Mouse (Mus musculus) gastrocnemius, postnatal 10 days (tissue): Measurements from ENCODE around the gene Prrc2c. TPM values are rescaled to one million over a fixed set of nuclear protein-coding genes. Genes with fewer than 3 reads are reported as not detected.
"Not testable (repeated sequence)": the region's sequence is repeated elsewhere in the genome, so short reads cannot be mapped to it uniquely, and the experiment has no call there.

Source experiments
- DNase-seq: peaks from one replicate; pipeline ENCODE4 v3.0.0; 2021; ENCODE audit warnings: mixed read lengths
- total RNA-seq, 2 experiments: library from RNA; stranded (reverse); gene quantifications; 2 replicates each; pipeline ENCODE4 v1.2.3; 2021

The Prrc2c gene
- total RNA-seq, 2 experiments from 2014 or later: 74.6 to 104 TPM

DNA sequence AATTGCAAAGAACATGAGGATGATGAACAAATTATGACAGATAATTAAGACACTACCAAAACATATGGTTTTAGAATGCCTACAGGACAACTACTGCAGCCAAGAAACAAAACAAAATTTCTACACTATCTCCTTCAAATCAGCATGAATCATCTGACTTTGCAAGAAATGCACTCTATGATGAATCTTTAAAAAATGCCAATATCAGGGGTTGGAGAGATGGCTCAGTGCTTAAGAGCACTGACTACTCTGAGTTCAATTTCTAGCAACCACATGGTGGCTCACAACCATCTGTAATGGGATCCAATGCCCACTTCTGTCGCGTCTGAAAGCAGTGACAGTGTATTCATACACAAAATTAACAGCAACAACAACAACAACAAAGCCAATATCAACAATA lies 46.6 kb downstream of the Prrc2c start:
- DNase-seq: no peak

DNA sequence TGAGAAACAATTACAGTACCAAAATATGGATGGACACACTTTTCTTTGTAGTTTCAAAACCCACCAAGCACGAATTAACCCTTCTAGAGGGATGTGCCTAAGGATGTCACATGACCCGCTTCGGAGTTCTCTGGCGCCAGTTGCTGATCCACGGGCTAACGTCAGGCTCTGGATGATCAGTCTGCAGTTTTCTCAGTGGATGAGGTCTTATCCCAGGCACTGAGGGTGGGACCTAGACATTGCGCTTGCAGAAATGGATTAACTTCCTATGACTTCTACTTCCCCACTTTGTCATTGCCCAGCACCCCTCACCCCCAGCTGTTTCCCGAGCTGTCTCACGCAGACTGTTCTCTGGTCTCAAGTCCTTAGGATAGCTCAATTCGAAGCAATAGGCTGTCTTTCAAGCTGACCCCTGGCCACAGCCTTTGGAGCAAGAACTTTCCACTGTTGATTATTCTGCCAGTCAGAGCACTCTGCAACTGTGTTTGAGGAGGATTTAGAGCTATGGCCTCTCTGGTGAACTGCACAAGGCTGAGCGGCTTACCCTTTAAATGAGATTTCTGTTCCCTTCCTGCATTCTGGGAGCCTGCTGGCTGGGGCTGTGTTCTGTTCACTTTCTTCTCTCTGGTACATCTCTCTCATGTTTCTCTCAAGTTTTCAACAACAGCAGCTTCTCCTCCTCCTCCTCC lies 74.7 kb downstream of the Prrc2c start:
- no peak for DNase-seq

DNA sequence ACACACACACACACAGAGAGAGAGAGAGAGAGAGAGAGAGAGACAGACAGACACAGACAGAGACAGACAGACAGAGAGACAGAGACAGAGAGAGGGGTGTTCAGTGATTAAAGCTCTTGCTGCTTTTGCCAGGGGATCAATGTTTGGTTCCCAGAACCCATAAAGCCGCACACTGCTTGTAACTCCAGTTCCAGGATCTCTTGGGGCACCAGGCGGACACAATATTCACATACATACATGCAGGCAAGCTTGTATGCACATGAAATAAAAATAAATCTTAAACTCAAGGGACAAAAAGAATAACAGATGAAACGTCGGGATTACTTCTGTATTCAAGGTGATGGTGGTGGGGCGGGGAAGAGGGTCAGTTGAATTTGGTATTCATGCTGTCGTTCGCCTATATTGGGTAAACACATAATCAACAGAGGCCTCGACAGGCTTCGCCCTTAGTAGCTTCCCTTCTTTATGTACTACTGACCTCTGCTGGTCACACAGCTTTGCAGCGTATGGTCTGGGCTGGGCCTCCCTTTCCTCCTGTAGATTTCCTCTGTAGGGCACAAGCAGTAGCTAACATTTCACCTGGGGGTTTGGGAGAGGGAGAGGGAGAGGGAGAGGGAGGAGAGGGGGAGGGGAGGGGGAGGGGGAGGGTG lies 75.4 kb downstream of the Prrc2c start:
- peak; percentile 66 for DNase-seq

DNA sequence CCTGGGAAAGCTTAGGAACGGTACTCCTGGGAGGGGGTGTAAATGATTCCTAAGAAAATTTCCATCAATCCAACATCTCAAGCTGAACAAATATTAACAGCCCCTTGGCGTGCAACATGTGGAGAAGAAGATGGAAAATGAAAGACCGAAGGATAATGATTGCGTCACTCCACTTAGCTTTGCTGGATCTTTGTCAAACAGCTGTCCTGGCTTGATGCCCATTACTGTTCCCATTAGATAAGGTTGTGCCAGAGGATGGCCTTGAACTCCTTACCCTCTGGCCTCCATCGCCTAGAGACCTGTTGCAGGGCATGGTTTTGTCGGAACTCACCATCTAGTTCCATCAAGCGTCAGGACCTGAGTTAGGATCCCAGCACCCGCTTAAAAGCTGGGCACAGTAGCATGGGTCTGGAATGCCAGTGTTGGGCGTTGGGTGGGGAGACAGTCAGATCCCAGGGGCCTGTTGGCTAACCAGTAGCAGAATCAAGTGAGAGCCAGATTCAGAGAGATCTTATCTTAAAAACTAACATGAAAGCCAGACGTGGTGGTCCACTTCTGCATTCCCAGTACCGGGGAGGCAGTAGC lies 80.0 kb downstream of the Prrc2c start:
- DNase-seq: peak; percentile 56

DNA sequence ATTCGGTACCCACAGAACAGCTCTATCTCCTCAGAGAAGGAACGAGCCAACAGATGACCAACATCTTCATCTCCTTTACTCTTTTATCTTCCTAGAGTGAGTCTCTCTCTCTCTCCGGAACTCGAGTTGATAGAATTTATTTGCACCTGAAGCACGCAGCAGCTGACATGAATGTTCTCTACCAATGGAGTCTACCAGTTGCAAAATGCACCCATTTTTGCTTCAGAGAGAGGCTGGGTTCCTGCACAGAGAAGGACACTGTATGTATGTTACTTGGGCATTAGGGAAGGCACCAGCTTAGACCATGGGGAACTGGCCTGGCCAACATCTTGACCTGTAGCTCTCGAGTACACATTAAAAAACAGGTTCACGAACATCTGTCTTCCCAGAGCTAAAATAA lies 82.2 kb downstream of the Prrc2c start, which contains the start of gene Myocos:
Gene Myocos (minus strand): TSS at position 101 of the 400 bp plus-strand sequence.
- no peak for DNase-seq

DNA sequence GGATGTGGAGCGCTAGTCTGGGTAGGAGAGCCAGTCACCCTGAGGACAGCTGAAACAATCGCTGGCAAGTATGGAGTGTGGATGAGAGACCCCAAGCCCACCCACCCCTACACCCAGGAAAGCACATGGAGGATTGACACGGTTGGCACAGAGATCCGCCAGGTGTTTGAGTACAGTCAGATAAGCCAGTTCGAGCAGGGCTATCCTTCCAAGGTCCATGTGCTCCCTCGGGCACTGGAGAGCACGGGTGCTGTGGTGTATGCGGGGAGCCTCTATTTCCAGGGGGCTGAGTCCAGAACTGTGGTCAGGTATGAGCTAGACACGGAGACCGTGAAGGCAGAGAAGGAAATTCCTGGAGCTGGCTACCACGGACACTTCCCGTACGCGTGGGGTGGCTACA lies 91.9 kb downstream of the Prrc2c start:
- no peak for DNase-seq

DNA sequence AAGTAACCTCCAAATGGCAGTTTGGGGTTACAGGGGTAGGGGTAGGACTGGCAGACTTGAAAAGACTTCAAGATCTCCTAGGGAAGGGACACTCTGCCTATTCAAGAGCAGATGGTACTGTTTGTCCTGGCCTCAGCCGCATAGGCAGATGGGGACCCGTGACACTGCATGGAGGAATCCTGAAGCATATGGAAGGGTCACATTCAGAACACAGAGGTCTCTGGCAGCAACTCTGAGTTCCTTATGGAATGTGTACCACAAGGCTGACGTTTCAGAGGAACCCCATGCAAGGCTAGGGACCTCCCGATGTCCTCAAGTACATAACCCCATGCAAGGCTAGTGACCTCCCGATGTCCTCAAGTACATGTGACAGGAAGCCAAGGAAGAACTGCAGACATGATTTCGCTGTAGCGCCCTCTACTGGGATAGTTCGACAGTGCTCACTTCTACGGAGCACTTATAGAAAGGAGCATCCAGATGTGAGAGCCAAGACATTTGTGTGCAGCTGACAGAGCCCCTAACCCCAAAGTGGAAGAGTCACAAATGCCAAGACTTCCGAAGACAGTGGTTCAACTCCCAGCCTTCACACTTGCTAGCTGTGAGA lies 94.2 kb downstream of the Prrc2c start:
- DNase-seq: no peak

DNA sequence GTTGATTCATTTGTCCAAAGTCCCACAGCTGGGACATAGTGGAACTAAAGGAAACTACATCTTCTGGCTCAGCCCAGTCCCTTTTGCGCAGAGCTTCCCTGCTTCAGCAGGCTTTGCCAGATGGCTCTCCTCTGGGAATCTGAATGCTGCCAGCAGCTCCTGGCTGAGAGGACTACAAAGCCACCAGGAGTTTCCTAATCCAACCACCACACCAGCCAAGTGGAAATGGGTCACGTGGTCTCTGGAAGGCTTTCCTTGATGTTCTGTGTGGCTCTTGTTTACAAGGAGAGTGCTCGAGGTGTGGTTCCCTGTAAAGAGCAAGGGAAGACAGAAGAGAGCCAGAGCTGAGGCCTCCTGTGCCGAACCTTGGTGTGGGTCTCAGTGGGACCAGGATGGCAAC lies 96.6 kb downstream of the Prrc2c start:
- peak; percentile 74 for DNase-seq

DNA sequence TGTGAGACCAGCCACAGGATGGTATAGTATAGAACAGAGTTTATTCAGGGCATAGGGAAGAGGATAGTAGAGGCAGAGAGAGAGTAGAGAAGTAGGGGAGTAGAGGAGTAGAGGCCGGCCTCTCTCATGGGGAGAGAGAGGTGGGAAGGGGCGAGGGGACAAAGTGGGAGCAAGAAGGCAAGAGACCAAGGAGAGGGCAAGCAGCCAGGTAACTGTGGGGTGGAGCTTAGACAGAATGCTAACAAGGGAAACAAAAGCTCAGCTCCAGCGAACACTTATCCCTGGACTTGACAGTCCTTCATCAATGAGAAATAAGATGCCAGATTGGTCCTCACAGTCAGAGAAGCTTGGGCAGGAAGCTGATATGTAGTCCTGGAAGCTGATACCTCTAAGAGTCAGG lies 97.8 kb downstream of the Prrc2c start:
- DNase-seq: no peak

DNA sequence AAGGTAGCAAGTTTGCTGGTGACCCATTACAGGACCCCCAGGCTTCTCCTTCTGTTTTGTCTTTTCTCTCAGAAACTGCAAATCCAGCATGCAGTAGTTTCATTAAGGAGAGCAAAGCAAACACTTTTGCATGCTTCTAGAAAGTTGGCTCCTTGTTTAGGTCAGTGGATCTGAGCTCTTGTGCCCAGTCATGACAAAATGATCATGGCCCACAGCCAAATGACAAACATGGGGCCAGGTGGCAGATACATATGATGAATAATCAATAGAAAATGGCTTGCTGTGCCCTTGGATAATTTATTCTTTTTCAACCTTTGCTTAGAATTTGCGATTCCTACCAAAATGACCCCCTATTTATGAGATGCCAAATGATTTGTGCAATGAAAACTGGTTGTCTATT lies 100.5 kb downstream of the Prrc2c start:
- no peak for DNase-seq

DNA sequence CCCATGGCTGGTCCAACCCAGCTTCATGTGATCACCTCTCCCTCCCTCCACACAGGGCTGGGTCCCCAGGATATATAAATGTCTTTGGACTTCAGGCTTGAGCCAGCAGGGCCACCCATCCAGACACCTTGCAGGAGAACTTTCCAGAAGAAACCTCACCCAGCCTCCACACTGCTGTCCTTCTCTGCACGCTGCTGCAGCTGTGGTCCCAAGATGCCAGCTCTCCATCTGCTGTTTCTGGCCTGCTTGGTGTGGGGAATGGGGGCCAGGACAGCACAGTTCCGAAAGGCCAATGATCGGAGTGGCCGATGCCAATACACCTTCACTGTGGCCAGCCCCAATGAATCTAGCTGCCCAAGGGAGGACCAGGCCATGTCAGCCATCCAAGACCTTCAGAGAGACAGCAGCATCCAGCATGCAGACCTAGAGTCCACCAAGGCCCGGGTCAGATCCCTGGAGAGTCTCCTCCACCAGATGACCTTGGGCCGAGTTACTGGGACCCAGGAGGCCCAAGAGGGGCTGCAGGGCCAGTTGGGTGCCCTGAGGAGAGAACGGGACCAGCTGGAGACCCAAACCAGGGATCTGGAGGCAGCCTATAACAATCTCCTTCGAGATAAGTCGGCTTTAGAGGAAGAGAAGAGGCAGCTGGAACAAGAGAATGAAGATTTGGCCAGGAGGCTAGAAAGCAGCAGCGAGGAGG lies 101.2 kb downstream of the Prrc2c start, which contains the start of gene Myoc:
Gene Myoc (plus strand): TSS at position 105 of the 700 bp plus-strand sequence.
- peak; percentile 17 for DNase-seq

DNA sequence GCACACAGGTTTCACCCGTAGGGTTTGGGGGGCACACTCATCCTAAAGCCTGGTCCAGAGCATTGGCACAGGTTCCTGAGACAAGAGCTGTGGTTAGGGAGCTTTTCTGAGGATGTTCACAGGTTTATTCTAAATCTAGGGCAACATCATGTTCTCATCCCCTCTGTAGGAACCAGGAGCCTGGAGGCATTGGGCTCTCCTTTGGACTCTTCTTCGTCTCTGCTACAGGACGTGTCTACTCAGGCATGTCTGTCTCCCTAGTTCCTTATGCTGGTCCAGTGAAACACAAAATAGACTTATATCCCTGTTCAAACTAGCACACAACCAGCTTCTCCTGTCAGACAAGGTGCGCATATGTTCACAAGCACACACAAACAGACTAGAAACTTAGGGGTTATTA lies 101.8 kb downstream of the Prrc2c start:
- DNase-seq: no peak

DNA sequence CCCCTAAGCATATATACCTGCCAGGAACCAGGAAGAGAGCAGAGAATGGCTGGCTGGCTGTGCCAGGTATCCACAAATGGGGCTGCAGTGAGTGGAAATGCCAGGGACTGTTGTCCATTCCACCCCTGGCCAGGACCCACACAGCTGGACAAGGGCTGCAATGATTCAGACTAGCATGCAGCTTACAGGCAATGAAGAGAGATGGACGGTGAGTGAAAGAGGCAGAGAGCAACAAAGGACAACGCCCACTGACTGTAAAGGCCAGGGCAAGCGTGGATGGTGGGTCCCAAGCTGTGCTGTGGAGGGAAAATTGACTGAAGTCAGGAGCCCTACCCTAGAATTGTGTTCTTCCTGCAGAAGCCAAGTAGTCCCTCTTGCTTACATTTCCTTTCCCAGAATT lies 103.8 kb downstream of the Prrc2c start:
- DNase-seq: no peak

DNA sequence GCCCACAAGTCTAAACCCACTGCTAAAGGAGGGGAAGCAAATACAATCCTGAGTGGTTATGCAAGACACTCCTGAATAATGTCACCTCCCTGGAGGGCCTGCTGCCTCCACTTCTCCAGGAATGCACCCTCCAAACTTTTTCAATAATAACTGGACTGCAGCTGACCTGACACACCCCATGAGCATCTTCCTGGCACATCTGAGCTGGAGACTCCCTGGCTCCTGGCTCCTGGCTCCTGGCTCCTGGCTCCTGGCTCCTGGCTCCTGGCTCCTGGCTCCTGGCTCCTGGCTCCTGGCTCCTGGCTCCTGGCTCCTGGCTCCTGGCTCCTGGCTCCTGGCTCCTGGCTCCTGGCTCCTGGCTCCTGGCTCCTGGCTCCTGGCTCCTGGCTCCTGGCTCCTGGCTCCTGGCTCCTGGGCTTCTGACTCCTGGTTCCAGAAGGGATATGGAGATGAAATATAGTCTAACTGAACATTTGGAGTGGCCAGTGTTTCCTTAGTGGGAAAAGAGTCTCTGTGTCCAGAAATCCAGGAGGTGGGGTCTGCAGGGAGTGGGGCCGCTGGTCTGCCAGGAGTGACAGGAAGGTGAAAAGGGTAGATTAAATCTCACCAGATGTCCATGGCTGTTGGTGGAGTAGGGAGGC lies 104.9 kb downstream of the Prrc2c start:
- DNase-seq: peak; percentile 46

DNA sequence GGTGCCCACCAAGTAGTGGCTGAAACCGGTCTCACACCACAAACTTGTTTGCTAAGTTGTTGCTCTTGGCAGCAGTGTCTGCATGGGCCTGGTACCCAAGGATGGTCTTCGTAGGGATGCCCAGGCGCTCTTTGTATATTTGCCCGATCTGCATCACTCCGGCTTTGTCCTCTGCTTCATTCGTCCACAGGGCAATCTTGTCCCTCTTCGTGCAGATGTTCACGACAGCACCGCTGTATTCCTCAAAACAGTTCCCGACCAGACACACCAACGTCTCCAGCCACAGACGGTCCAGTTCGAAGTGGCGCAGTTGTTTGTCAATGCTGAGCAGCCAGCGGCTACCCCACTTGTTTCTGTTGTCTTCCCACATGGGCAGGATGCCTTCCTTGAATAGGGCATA lies 112.0 kb downstream of the Prrc2c start:
- DNase-seq: not testable (repeated sequence)

DNA sequence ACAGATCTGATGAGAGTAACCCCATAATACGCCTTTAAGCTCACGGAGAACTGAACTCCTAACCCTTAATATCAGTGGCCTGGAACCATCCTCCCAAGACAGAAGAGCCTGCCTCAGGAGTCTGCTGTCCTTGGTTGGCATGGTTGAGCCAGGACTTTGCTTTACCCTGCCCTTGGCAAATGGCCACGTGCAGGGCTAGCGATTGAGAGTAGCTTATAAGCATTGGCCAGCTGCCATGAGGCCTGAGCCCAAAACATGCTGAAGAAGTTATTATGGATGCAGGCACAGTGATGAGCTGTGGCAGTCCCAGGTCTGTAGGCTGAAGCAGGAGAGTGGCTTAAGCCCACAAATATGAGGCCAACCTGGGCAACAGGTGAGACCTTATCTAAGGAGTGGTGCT lies 112.5 kb downstream of the Prrc2c start:
- DNase-seq: not testable (repeated sequence)

DNA sequence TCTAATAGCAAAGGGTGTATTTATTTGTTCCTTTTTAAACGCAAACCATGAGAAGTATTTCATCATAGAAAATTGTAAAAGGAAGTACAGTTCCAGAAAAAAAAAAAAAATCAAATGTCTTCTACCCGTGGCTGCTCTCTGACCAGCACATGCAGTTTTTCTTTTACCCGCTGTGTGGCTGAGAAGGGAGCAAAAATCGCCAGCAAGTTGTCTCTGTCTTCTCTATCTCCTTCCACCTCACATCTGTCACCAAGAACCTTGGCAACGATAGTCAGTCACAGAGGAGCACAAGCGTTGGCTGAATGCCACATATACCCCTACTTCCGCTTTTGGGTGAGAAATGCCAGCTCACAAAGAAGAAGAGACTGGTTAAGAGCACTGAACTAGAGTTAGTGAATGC lies 115.1 kb downstream of the Prrc2c start:
- DNase-seq: no peak

DNA sequence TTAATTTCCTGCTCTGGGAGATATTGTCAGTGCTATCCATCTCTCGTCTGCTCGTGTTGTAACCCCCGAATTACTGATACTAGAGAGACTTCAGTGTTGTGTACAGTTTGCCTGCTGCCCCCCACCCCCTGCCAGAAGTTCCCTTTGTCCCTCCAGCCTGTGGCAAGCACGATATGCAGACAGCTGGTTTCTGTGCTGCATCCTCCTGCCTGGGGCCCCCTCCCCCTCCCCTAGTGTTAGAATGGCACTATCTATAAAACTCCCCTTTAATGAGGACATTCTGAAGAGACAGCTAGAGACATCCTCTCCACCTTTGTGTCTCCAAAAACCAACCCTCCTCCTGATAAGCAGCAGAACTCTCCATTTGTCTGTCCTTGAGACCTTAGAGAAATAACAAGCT lies 116.5 kb downstream of the Prrc2c start:
- no peak for DNase-seq
